Mouse (Mus musculus) frontal cortex, adult 2 months (tissue): ENCODE data around the gene Rgs8. TPM values are rescaled to one million over a fixed set of nuclear protein-coding genes. Genes with fewer than 3 reads are reported as not detected.
A peak's percentile ranks its signal among the peaks of the same experiment; 100 is the strongest.

Experiments used
- DNase-seq, 2 experiments: peaks; one replicate each; pipeline ENCODE4 v3.0.0; 2022; ENCODE audit warnings: low spot score in 1 of 2; ENCODE audit errors: extremely low spot score in 1 of 2
- polyA plus RNA-seq: library from polyadenylated mRNA; depleted of rRNA; stranded (reverse); fragments of >200 nt; gene quantifications from 2 replicates; pipeline ENCODE4 v1.2.3, GENCODE M21; 2012; rRNA removed

The Rgs8 gene
- polyA plus RNA-seq, 1 experiment: 32.9 TPM

DNA sequence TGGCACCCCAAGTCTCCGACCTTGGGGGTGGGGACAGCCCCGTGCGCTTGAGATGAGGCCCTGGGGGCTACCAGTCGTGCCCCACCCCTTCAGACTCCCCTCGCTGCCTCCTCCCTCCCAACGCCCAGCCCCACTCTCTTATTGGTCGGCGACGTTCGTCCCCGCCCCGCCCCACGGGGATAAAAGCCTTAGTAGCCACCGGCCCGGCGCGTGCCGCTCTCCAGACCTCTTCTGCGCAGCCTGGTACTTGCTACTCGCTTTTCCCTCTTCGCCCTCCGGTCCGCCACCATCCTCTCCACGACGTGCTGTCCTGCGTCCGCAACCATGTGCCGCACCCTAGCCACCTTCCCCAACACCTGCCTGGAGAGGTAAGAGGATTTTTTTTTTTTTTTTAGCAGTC lies 87.3 kb downstream of the Rgs8 start, which contains the start of gene Rgs16:
Gene Rgs16 (plus strand): TSS at position 205 of the 400 bp plus-strand sequence.
- DNase-seq: peak in 1 of 2 experiments; percentile 71

DNA sequence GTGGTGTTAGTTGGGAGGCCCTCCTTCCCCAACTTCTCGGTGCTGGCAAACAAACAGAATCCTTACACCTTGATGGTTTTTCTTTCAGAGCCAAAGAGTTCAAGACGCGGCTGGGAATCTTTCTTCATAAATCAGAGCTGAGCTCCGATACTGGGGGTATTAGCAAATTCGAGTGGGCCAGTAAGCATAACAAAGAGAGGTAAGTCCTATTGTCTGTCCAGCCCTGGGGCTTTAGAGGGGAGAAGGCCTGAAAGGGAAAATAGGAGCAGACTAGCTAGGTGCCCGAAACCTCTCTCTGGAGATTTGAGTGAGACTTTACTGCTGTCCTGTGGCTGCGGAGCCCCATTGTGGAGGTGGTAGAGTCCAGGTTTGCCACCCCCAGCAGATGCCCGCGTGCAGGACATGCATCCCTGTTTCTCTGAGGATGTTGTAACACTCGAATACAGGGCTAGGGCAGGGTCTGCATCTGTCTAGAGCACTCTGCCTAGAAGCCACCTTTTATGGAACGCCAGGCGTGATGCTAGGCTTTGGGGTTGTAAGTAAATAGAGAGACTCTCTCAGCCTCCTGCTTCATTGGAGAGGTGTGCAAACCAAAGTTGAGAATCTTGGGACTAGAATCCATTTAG lies 88.1 kb downstream of the Rgs8 start:
- no peak for DNase-seq

DNA sequence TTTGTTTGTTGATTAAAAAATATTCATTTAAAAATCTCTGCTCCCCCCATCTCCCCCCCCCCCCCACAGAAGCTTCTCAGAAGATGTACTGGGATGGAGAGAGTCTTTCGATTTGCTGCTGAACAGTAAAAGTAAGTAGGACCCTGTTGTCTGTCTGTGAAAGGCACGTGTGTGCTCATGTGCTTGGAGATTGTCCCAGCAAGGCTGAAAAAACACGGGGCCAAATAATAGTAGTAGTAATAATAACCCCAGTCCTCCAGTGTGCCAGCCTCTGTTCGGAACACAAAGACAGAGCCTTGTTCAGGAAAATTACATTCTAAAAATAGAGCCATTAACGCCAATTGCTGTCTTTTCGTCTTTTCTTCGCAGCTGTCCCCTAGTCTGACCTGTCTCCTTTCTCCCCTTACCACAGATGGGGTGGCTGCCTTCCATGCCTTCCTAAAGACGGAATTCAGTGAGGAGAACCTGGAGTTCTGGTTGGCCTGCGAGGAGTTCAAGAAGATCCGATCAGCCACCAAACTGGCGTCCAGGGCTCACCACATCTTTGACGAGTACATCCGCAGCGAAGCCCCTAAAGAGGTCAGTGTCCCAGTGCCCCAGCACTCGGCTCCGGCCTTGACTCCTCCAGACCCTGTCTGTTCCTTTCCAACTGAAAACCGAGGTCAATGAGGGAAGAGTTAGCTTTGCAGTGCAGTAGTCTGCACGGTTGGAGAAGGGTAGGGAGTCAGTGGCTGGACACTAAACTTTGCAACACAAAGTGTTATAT lies 88.9 kb downstream of the Rgs8 start:
- DNase-seq: no peak

DNA sequence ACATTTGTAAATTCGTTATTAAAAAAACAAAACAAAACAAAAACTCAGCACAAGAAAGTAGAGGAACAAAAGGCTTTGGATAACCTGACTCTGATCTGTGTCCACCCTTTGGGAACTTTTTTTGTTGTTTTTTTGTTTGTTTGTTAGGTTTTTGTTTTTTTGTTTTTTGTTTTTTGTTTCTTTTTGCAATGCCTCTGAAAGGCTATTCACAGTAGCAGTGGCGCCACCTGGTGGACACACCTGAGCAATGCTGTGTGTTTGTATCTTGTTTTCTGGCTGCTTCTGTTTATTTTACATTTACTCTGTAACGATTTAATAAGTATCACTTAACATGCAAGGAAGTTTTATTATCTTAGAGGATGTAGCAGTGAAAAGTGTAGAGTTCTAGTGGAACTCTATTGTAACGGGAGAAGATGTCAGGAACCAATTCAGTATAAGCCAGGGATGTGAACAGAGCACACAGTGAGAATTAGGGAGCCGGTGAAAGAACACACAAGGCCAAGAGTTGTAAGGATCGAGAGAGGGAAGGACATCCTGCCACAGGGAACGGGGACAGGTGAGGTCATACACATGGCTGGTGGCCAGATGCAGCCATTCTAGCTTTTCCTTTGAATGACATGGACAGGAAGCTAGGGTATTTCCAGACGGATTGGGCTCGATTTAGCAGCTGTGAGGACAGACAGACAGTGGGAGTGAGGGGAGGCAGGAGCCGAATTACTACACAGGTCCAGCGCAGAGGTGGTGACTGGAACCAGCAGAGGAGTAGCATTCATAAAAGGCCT lies 89.7 kb downstream of the Rgs8 start:
- DNase-seq: peak in 1 of 2 experiments; percentile 88

DNA sequence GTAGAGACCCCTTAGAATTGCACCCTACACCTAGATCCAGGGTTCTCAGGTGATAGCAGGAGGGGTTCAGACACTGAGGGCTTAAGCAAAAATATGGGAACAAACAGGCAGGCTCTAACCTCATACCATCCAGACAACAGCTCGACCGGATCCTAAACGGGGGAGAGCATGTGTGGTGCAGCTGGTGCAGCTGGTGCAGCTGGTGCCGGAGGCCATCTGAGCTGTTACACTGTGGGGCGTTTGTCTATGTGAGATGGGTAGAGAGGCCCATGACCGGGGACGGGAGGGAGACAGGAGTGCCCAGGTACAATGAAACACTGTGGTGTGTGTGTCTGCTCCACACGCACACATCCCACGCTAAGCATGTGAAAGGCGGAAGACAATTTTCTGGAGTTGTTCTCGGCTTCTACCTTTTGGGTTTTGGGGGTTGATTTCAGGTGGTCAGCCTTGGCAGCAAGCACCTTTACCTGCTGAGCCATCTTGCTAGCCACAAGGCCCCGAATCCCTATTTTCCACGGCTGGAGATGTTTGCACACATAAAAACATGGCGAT lies 93.4 kb downstream of the Rgs8 start:
- no peak for DNase-seq

DNA sequence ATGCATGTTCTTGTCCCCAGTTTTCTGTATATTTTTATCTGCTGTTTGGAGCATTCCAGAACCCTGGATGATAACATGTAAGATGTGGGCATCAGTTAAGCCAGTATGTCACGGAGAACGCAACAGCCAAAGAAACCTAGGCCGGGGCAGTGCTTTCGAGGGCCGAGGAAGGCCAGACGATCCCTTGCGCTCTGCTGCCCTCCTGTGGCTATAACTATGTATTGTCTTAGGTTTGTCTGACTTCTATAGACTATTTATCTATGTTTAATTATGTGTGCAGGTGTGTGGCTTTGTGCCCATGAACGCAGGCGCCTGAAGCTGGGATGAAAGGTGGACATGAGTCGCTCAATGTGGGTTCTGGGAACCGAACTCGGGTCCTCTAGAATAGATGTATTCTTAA lies 93.9 kb downstream of the Rgs8 start:
- peak in 1 of 2 experiments; percentile 90 for DNase-seq

DNA sequence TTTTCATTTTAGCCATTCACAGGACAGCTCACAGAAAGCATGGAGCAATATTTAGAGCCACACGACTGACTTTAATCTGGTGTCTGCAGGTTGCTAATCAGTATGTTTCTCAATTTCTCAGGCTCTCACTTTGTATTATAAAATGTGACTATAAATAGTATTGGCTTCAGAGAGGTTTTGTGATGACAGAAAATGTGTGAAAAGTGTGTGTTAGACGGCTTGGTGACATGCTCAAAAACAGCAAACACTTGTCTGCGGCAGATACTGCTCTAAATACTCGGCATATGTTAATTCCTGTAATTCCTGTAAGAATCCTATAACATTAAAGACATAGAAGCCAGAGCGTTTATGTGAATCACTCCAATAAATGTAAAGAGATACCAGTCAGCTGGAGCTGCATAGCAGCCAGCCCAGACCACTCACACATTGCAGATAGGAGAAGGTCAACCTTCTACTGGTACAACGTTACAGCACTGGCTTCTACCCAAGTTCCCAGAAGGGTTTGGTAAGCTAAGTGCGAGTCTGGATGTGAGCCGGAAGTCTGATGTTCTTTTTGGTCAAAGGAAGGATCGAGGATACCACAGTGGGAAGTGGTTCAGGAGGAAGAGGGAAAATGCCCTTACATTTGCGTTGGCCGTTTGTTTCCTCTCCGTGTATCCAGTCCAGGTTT lies 95.2 kb downstream of the Rgs8 start:
- no peak for DNase-seq

DNA sequence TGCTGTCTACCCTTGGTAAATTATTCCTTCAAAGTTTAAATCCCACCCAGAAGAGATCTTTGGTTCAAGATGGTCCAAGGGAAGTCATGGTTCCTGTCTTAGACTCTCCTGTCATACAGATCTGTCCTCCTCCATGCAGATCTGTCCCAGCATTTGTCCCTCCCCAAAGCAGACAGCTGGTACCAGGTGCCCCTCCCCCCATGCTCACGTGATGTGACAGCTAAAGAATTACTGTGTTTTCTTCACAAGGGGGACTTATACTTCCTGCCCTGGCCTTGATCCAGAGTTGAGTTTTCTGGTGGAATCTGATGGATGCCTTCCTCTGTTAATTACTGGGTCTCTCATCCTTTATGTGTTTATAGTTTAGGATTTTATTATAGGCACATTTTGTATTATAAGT lies 95.7 kb downstream of the Rgs8 start:
- no peak for DNase-seq

DNA sequence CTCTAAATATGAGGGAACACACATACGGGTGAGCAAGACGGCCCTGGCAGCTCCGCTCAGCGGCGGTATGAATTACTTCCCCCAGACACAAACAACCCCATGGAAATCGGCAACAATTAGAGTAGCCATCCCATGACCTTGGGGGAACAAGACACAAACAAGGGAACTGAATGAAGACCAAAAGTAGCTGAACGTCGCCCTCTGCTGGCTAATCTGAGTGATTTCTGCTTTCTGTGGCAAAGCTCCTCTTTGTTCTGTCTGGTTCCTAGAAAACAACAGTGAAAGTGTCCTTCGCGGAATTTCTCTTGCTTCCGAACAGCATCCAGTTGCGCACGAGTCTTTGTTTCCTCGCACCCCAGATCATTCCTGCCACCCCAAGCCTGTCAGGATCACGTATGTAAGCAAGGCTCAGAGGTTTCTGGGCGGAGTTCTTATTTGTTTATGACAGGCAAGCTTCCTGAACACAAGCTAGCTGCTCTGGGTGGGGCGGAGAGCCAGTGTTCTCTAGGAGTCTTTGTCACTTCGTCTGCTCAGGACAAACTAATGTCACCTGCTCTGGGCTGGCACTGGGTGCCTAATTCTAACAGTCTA lies 96.5 kb downstream of the Rgs8 start, which contains the start of gene Rnasel:
Gene Rnasel (plus strand): TSS at position 216 of the 591 bp plus-strand sequence.
- DNase-seq: peak in 1 of 2 experiments; percentile 79

Other genes starting within 250 kb of the Rgs8 start
- gene Shcbp1l, start 227.9 kb upstream of the Rgs8 start, polyA plus RNA-seq: 3.4 and 4.0 TPM in 2 replicates
- gene Dhx9, start 165.4 kb upstream of the Rgs8 start, polyA plus RNA-seq: 56.1 and 62.4 TPM in 2 replicates
- gene Npl, start 103.0 kb upstream of the Rgs8 start, polyA plus RNA-seq: 3.5 and 4.6 TPM in 2 replicates
- gene Rgs16, start 87.3 kb downstream of the Rgs8 start, polyA plus RNA-seq: 9.4 and 11.2 TPM in 2 replicates
- gene Rnasel, start 96.4 kb downstream of the Rgs8 start, polyA plus RNA-seq: 18.4 and 21.6 TPM in 2 replicates
- 3.7 and 4.1 TPM in 2 replicates for gene Rgsl1, start 191.1 kb downstream of the Rgs8 start, polyA plus RNA-seq
- gene Teddm1b, start 221.3 kb downstream of the Rgs8 start, polyA plus RNA-seq: 0.04 TPM in 1 of 2 replicates, not detected in the other
- 0.06 TPM in 1 of 2 replicates, not detected in the other for gene Teddm1a, start 238.7 kb downstream of the Rgs8 start, polyA plus RNA-seq
- 2,150 and 2,715 TPM in 2 replicates for gene Glul, start 246.9 kb downstream of the Rgs8 start, polyA plus RNA-seq
- gene Teddm2, start 247.2 kb downstream of the Rgs8 start, polyA plus RNA-seq: 3.1 and 3.4 TPM in 2 replicates